Mouse (Mus musculus) embryonic facial prominence, embryonic 14.5 days (tissue): ENCODE measurements around the gene Olfr764-ps1. TPM values are rescaled to one million over a fixed set of nuclear protein-coding genes. Genes with fewer than 3 reads are reported as not detected.
"Not testable (repeated sequence)": the region's sequence is repeated elsewhere in the genome, so short reads cannot be mapped to it uniquely, and the experiment has no call there.

Source experiments
- ATAC-seq: fragments of 200-750 bp; cut with Nextera tagmentation; 2 replicates; pipeline ENCODE4 v1.8.0; 2017; ENCODE audit warnings: low read depth, moderate number of reproducible peaks, moderate TSS enrichment
- DNase-seq: peaks from one replicate; pipeline ENCODE4 v3.0.0-alpha.2; 2015; ENCODE audit warnings: low spot score
- H3K27ac ChIP-seq: fragments of 300-500 bp; sonication (generic); replicated peaks from 2 replicates; pipeline ENCODE4 v1.5.1; 2014; ENCODE audit warnings: low read depth, mild to moderate bottlenecking, low read length, moderate library complexity
- H3K27me3 ChIP-seq: fragments of 300-500 bp; sonication (generic); replicated peaks from 2 replicates; pipeline ENCODE4 v1.6.1; 2014; ENCODE audit warnings: low read length; ENCODE audit not compliant: control insufficient read depth, insufficient read depth
- H3K36me3 ChIP-seq: fragments of 300-500 bp; sonication (generic); 2 replicates; pipeline ENCODE4 v1.6.1; 2014; ENCODE audit warnings: low read length, mixed read lengths; ENCODE audit not compliant: control insufficient read depth, insufficient read depth
- H3K4me1 ChIP-seq: fragments of 300-500 bp; sonication (generic); 2 replicates; pipeline ENCODE4 v1.6.1; 2014; ENCODE audit warnings: antibody characterized with exemption, low read length; ENCODE audit not compliant: control insufficient read depth, insufficient read depth
- H3K4me2 ChIP-seq: fragments of 300-500 bp; sonication (generic); 2 replicates; pipeline ENCODE4 v1.6.1; 2014; ENCODE audit warnings: low read depth, mild to moderate bottlenecking, low read length, moderate library complexity, mixed read lengths
- H3K4me3 ChIP-seq: fragments of 300-500 bp; sonication (generic); 2 replicates; pipeline ENCODE4 v1.5.1; 2014; ENCODE audit warnings: low read depth, mild to moderate bottlenecking, low read length
- H3K9ac ChIP-seq: fragments of 300-500 bp; sonication (generic); 2 replicates; pipeline ENCODE4 v1.6.1; 2014; ENCODE audit warnings: low read depth, mild to moderate bottlenecking, low read length, moderate library complexity, mixed read lengths
- H3K9me3 ChIP-seq: fragments of 300-500 bp; sonication (generic); 2 replicates; pipeline ENCODE4 v1.6.1; 2016; ENCODE audit warnings: low read length; ENCODE audit not compliant: control insufficient read depth
- WGBS: fragments of 180-500 bp; shearing (Covaris S2); extraction: QIAGEN DNeasy Blood & Tissue Kit; methylation state at CpG from one replicate; pipeline ENCODE4 v1.1.7; 2014; 5-methylcytosine and 5-hydroxymethylcytosine counted together
- polyA plus RNA-seq: library from polyadenylated mRNA; unstranded; fragments of >200 nt; fragmentation: Nextera tagmentation; extraction: Ambion mirVana; gene quantifications from 2 replicates; pipeline ENCODE4 v1.2.1, GENCODE M21; 2014

Gene Olfr764-ps1
- polyA plus RNA-seq, 1 experiment from 2014 or later, result not detected

DNA sequence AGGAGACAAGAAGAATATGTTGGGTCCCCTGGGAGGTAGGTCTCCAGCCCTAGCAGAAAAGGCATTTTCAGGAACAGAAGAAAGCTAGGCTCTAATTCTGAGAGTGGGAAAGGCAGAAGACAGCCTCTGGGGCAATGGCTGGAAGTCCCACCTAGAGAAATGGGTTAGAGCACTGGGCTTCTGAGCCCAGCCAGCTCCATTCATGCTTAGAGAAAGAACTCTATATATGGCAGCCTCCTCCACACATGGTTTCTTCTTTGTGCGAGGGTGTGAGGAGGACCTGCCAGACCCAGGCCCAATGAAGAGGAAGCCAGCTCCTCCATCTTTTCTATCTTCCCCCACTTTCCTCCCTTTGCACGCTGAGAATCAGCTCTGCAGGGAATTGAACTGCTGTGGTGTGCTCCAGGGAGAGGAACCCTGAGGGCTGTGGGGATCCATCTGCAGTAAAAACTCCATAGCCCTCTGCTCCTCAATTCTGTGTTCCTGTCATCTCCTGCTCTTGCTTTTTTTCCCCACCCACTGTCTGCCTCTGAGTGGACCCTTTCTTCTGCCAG lies 29.3 kb downstream of the Olfr764-ps1 start, which contains the start of gene Olfr763:
Gene Olfr763 (plus strand): TSS at position 504 of the 554 bp plus-strand sequence.
- Histone ChIP-seq H3K9ac (no peak within 1 kb of the TSS), H3K27me3 (no peaks in the 10 kb centered on the region), H3K27ac (no peak within 1 kb of the TSS), H3K9me3 (no peaks in the 10 kb centered on the region), H3K4me2 (no peak within 1 kb of the TSS), H3K36me3 (no peaks in the 10 kb centered on the region), H3K4me1 (no peaks in the 10 kb centered on the region), H3K4me3 (no peak within 1 kb of the TSS)
- WGBS, result 61% methylated on average over 2 of the region's 2 CpGs
- DNase-seq, result no peak
- no peak for ATAC-seq

- DNase-seq (no peak), ATAC-seq (no peak)
- H3K4me2 ChIP-seq, result no peak overlapping the region
- no peaks in the 10 kb centered on the region for H3K9me3 ChIP-seq
- no peak overlapping the region for H3K27ac ChIP-seq
- WGBS, result 84% methylated on average over 14 of the region's 14 CpGs
- H3K27me3 ChIP-seq, result no peaks in the 10 kb centered on the region
- no peak overlapping the region for H3K4me3 ChIP-seq
- no peaks in the 10 kb centered on the region for H3K36me3 ChIP-seq
- H3K4me1 ChIP-seq, result no peaks in the 10 kb centered on the region
- H3K9ac ChIP-seq, result no peak overlapping the region
These were observed 35.4 kb downstream of the Olfr764-ps1 start for GRCm38 (mm10) chr10:129004032-129004920.

GRCm38 (mm10) chr10:128996523-128997040 lies 43.1 kb downstream of the Olfr764-ps1 start:
- H3K9me3 ChIP-seq, result no peaks in the 10 kb centered on the region
- no peak overlapping the region for H3K9ac ChIP-seq
- H3K36me3 ChIP-seq, result no peaks in the 10 kb centered on the region
- no peak overlapping the region for H3K27ac ChIP-seq
- H3K27me3 ChIP-seq, result no peaks in the 10 kb centered on the region
- no peak overlapping the region for H3K4me2 ChIP-seq
- WGBS, result 72% methylated on average over 4 of the region's 4 CpGs
- no peaks in the 10 kb centered on the region for H3K4me1 ChIP-seq
- no peak for DNase-seq
- H3K4me3 ChIP-seq, result no peak overlapping the region
- ATAC-seq, result no peak

- Histone ChIP-seq H3K4me1 (no peaks in the 10 kb centered on the region), H3K4me3 (no peak overlapping the region), H3K9me3 (no peaks in the 10 kb centered on the region), H3K27me3 (no peaks in the 10 kb centered on the region), H3K27ac (no peak overlapping the region), H3K9ac (no peak overlapping the region), H3K4me2 (no peak overlapping the region), H3K36me3 (no peaks in the 10 kb centered on the region)
- ATAC-seq (no peak), DNase-seq (no peak)
- 88% methylated on average over 1 of the region's 1 CpGs for WGBS
These were observed 43.9 kb downstream of the Olfr764-ps1 start for GRCm38 (mm10) chr10:128995796-128996195.

GRCm38 (mm10) chr10:128990994-128991393 lies 48.7 kb downstream of the Olfr764-ps1 start:
- no peaks in the 10 kb centered on the region for H3K9me3 ChIP-seq
- no peak overlapping the region for H3K9ac ChIP-seq
- H3K36me3 ChIP-seq, result no peaks in the 10 kb centered on the region
- H3K27ac ChIP-seq, result no peak overlapping the region
- H3K4me1 ChIP-seq, result no peaks in the 10 kb centered on the region
- ATAC-seq, result no peak
- no peak for DNase-seq
- no peak overlapping the region for H3K4me3 ChIP-seq
- H3K4me2 ChIP-seq, result no peak overlapping the region
- no peaks in the 10 kb centered on the region for H3K27me3 ChIP-seq

GRCm38 (mm10) chr10:128990129-128990850 lies 49.4 kb downstream of the Olfr764-ps1 start:
- H3K4me3 ChIP-seq, H3K36me3 ChIP-seq, H3K9ac ChIP-seq, DNase-seq, H3K9me3 ChIP-seq, H3K4me2 ChIP-seq, H3K27ac ChIP-seq, H3K4me1 ChIP-seq, H3K27me3 ChIP-seq, ATAC-seq: not testable (repeated sequence)
- WGBS, result 61% methylated on average over 7 of the region's 10 CpGs

- not testable (repeated sequence) for H3K4me2 ChIP-seq, H3K4me3 ChIP-seq, H3K27ac ChIP-seq, DNase-seq, ATAC-seq, H3K27me3 ChIP-seq, H3K9me3 ChIP-seq, H3K4me1 ChIP-seq, H3K9ac ChIP-seq, H3K36me3 ChIP-seq
- 57% methylated on average over 1 of the region's 1 CpGs for WGBS
These were observed 50.6 kb downstream of the Olfr764-ps1 start, which contains the start of gene Olfr9 for GRCm38 (mm10) chr10:128989131-128989530. Gene Olfr9 (plus strand): TSS chr10:128989431.
